Mouse (Mus musculus) thymus, postnatal 10 days (tissue): ENCODE measurements around the gene Eif4g2.
A peak's percentile ranks its signal among the peaks of the same experiment; 100 is the strongest.

Experiments
- DNase-seq, 2 experiments: peaks; one replicate each; pipeline ENCODE4 v3.0.0; 2021; ENCODE audit warnings: low spot score in 2 of 2

Eif4g2 gene

DNA sequence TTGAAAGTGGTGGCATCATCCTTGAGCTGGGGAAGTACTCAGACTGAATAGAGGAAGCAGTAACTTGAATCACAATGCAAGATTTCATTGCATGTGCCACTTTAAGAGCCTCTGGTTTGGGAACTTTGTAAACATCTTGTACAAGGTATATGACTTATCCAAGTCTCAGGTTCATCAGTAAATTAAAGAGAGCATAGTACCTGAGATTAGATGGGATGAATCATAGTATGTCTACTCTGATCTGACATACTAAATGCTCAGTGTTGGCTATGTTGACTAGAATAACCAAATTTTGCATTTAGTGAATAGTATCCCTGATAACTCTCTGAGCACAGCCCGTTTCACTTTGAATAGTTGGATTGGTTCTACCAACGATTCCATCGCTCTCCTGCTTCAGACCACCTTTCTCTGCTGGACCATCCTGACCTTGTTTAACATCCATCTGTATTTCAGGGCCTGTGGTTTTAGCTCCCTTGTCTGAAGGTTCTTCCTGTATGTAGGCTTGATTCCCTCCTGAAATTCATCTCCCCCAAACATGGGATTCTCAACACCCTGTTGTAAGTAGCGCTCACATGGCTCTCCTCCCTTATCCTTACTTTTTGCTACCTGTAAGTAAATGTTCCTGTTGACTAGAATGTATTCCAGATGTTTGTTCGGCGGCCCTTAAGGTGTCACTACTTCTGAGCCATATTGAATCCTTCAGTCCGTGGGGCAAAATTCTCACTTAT, 13.2 kb downstream of the Eif4g2 start:
- DNase-seq: no peak

GRCm38 (mm10) chr7:111068181-111068580, 14.6 kb downstream of the Eif4g2 start:
- no peak for DNase-seq

DNA sequence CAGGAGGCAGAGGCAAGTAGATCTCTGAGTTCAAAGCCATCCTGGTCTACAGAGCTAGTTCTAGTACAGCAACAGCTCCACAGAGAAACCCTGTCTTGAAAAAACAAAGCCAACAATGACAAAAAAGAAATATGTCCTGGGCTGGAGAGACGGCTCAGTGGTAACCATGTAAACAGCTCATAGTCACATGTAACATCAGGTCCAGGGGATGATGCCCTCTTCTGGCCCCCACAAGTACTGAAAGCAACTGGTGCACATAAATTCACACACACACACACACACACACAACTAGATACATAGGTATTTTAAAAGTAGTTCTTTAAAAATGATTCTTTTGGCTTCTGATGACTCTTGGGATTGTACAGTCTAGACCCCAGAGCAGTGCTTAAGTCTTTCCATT, 19.9 kb downstream of the Eif4g2 start:
- DNase-seq: no peak

- DNase-seq: no peak
These were observed 23.3 kb downstream of the Eif4g2 start for GRCm38 (mm10) chr7:111059527-111059926.

- DNase-seq: no peak
These were observed 26.7 kb downstream of the Eif4g2 start for GRCm38 (mm10) chr7:111055984-111056657.

DNA sequence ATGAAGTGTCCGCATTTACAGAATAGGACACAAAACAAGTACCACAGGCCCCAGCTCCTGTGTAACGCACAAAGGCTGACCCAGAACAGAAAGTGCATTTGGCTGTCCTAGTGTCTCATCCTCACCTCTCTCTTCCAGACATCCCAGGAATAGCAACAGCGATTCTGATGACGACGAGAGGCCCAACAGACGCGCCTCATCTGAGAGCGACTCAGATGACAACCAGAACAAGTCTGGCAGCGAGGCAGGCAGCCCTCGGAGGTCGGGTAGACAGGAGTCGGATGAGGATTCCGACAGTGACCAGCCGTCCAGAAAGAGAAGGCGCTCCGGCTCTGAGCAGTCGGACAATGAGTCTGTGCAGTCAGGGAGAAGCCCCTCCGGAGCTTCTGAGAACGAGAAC, 27.6 kb downstream of the Eif4g2 start:
- no peak for DNase-seq

GRCm38 (mm10) chr7:111049652-111050421, 33.0 kb downstream of the Eif4g2 start:
- DNase-seq: peak; percentile 14 to 51

- no peak for DNase-seq
These were observed 33.9 kb downstream of the Eif4g2 start for GRCm38 (mm10) chr7:111048920-111049319.

GRCm38 (mm10) chr7:111029046-111029553, 53.7 kb downstream of the Eif4g2 start:
- DNase-seq: peak in 1 of 2 experiments; percentile 32

GRCm38 (mm10) chr7:111028281-111029045, 54.4 kb downstream of the Eif4g2 start, which contains the start of gene Ctr9:
TSS of gene Ctr9 (plus strand) at chr7:111028951.
- DNase-seq: peak; percentile 81 to 85

DNA sequence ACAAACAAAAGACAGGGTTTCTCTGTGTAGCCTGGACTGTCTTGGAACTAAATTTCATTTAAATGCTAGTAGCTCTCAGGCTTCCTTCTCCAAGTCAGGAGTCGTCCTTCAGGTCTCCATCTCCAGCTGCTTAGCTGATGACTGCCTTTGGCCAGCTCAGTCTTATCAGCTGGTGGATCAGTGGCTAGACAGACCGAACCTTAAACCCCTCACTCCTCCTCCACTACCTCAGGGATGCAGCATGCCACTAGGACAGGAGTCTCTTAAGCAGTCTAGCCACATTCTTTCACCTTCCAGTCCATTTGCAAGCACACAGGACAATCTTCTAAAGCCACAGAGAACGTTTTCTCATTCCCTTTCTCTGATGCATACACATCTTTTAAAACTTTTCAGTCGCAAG, 57.9 kb downstream of the Eif4g2 start:
- DNase-seq: no peak

GRCm38 (mm10) chr7:111024068-111024594, 58.7 kb downstream of the Eif4g2 start:
- DNase-seq: no peak

- DNase-seq: no peak
These were observed 62.0 kb downstream of the Eif4g2 start for GRCm38 (mm10) chr7:111020814-111021213.
